Mouse (Mus musculus) kidney, postnatal 36 days (tissue): Measurements from ENCODE around the gene Chchd6.
A peak's percentile ranks its signal among the peaks of the same experiment; 100 is the strongest.

Source experiments
- DNase-seq, 2 experiments: peaks; one replicate each; pipeline ENCODE4 v3.0.0; 2021 to 2022; ENCODE audit warnings: mixed read lengths in 2 of 2

Gene Chchd6

DNA sequence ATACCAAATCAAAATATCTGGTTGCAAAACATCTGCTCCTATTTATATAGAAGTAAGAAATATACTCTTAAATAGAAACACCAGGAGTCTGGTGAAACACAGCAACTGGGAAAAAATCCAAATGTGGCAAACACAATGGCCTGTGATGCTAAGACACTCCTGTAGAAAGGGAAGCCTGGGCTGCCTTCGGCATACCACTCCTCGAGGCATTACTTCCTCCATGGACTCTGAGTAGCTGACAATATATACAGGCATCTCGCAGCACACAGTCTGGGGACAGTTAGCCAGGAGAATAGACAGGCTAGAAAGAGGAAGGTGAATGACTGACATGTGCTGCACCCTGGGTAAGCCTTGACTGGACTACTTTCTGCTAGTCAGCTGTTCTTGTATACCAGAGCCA is 146.7 kb downstream of the Chchd6 start:
- no peak for DNase-seq

DNA sequence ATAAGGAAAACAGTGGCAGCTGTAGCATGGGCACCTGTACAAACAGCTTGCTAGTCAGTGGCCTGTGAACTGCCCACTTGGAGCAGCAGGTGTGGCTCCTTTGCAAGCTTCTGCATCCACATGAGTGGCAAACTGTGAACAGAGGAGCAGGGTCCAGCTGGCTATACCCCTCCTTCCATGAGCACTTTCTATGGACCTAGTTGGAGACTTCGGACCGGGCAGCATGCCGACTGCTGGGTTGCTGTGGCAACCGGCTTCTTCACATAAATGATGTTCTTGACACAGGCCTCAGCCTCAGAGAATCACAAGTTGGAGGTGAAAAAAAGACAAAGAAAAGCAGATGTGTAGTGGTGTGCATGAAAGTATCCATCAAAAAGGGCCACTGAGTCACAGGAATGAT is 154.8 kb downstream of the Chchd6 start:
- DNase-seq, result no peak

DNA sequence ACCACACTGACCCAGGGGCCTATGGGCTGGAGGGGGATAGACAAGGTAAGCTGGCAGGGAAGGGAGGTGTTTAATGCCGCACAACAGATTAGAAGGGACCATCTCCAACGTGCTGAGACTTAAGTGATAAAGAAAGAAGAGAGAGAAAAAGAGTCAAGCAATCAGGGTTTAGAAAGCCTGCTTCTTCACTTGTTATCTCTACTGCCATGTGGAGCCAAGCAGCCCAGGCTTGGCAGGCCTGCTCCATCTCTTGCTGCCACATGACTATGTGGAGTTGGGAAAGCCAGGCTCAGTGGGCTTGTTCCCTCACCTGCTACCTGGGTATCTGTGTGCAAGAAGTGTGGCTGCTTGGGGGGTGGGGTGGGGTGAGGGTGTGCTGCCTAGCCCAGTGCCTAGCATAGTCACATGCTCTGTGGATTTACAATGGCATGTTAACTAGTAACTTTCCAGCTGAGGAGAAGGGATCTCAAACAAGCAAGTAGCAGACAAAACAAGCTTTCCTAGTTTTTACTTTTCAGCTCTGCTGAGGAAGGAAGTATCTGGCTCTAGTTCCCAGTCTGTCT is 163.5 kb downstream of the Chchd6 start:
- DNase-seq, result peak in 1 of 2 experiments; percentile 27

DNA sequence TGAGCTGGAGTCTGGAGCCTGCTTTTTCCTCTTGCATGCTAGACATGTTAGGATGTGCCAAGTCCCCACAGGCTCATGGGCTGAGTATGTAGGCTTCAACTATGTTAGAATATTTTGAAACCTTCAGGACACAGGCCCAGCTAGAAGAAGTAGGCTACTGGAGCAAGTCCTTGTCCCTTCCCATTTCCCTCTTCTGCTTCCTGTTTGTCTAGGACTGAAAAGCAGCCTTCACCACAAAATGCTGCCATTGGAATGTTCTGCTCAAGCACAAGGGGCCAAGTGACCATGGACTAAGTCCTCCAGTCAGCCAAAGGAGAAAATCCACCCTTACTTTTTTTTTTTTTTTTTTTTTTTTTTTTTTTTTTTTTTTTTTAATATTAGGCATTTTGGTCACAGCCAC is 164.7 kb downstream of the Chchd6 start:
- no peak for DNase-seq

DNA sequence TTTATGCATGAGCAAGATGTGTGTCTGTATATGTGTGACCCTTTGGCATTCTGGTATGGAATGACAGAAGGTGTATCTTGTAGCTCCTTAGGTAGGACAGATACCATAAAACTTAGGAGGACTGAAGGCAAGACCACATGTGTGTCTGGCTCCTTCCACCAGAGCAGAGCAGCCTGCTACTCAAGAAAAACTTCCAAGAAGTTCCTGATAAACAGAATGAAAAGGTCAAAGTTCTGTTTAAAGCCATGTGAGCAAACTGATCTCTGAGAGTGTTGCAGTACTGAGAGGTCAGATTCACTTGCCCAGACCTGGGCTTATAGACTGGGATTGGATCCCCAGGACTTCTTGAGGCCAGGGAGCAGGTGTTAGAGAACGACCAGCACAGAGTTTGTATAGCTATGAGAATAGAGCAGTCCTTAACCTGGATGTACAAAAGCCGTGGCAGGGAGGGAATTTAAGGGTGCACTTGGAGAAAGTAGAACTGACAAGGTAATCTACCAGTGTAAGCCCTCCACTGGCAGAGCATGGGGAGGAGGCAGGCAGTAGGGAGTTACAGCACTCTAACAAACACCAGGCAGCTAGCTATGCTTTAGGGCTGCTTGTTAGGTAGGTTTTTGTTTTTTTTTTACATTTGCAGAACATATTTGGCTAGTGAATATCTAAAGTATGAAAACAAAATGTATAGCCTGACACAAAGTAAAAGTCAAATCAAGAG is 166.6 kb downstream of the Chchd6 start:
- peak in 1 of 2 experiments; percentile 39 for DNase-seq

DNA sequence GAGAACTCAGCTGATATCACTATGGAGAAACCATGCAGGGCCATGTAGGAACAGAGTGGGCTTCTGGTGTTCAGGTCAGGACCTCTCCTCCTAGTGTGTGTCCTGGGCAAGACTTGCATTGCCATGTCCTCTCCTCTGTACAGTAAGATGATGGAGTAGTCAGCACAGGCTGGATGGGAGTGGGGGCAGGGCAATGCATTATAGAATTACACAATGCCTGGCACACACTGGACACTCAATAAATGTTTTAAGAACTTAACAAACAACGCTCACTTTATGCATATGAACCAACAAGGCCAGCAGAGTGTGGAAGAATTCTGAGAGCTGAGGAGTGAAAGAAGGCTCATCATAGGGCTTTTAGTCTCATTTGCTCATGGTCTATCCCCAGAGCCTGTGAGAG is 171.0 kb downstream of the Chchd6 start:
- DNase-seq, result no peak

DNA sequence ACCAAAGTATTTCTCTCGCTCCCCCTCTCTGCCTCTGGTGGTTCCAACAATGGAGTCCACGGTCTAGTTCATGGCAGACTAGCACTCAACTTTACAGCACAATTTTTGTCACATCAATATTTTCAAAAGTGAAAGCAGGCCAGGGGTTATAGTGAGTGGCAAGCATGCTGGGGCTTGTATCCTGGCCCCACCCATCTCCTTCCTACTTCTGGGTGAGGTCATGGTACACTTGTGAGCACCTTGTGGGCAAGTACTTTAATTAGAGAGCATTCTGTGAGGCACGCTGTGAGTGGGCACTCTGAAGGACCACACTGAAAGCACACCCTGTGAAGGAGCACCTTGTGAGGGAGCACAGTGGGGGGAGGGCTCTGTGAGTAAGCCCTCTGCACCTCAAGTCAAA is 172.8 kb downstream of the Chchd6 start:
- DNase-seq, result no peak

DNA sequence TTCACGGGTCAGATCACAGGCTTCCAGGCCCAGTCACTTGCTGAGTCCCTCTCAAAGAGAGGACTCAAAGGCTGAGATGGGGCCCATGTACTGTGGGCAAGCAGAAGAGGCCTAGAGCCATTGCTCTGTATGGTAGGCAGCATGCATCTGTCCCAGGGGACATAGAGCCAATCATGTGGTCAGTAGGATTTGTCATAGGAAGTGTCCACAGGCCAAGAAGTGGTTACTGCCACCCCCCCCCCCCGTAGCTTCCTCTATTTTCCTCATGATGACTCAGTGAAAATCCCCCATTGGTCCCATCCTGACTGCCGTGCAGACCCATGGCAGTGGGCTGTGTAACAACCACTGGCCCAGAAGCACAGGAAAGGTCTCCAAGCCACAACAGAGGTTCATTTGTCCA is 173.5 kb downstream of the Chchd6 start:
- no peak for DNase-seq

DNA sequence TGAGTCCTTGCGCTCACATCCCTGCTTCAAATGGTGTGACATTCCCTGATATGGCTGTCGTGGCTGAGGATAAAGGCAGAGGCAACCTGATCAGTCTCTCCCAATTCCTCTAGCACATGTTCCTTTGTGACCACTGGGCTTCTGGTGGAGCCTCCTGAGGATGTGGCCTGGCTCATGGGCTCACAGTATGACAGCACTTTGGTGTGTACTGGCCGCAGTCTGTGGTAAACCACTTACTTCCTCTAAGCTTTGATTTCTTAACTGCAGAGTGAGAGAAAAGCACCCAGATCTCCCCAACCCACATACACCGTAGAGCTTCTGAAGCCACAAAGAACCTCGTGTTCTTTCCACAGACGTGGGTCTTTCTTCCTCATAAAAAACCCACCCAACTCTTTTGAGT is 173.9 kb downstream of the Chchd6 start:
- DNase-seq, result peak in 1 of 2 experiments; percentile 13

DNA sequence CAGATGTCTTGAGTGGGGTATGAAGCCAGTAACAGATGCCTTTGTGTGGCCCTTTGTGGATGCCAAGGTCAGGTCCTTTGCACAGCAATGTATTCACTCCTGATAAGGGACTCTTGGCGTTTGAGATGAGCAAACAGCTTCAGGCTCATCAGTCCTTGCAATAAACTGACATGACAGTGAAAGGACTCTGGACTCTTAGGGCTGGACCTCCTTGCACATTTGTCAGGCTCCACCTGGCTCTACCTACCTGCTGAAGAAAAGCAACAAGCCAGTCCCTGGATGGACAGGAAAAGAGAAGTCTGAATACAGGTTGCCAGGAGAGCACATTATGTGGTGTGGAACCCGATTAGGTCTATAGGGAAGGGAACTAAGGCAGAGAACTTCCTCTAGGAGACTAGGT is 174.7 kb downstream of the Chchd6 start:
- no peak for DNase-seq

DNA sequence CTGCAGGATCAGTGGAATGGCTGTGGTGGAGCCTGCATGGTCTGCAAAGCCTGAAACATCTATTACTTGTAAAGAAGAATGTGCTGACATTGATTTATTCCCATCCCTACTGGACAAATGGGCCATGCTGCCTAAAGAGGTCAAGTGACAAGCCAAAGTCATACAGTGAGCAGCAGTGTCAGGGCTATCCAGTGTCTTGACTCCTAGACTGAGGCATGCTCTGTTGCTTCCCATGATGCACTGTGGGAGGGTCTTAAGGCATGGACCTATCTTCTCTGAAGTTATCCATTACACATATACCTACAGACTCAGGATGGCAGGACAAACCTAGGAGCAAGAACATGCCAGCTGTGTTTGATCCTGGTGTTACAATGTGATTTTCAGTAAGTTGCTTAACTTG is 175.3 kb downstream of the Chchd6 start:
- no peak for DNase-seq

DNA sequence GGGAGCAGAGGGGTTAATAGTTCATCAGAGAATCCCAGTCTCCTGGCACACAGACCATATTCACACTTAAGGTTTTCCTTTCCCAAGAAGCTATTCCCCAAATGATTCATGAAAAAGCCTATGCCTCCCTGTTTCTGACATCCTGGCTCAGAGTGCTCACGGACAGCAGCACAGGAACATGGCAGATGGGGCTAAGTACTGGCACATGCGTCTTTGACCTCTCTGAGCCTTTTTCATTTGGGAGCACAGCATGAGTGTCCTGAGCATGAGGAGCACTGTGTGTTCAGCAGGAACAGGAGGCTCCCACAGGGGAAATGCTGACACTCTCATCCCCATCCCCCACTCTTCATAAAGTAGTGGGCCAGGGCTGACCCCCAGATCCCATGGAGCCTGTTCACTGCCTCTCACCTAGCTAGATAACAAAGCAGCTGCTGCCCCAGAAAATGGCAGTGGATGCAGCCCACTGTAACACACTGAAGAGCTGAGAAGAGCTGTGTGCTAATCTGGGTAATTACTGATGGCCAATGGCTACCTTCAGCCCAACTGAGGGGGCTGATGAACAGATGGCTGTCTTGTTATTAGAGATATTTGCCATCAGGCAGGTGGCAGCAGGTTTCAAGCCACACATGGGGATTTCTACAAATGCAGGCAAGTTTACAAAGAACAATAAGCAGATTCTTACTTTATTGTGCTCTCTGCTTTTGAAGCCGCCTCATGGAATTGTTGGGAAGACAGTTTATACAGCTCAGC is 176.2 kb downstream of the Chchd6 start:
- DNase-seq, result no peak

DNA sequence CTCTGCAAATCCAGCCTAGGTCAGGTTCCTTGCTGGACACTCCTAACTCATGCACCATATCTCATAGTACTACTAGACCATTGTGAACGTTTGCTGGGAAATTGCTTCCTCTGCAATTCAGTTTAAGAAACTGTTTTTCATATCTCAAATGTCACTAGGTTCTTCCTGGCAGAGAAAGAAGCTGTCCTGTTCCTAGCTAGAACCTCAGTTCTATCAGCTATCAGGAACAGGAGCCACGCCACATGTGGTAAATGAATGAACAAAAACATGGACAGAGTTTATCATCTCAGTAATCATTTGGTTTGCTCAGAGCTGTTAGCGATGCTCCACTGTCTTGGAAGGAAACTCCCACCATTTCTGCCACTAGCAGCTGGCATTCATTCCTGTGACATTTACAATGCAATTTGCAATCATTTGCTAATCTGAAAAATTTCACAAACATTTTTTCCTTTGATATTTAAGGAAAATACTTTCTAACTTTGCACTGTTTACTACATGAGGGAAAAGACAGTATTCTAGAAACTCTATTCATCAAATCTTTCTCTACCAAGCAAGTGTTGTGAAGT is 179.3 kb downstream of the Chchd6 start:
- DNase-seq, result no peak

DNA sequence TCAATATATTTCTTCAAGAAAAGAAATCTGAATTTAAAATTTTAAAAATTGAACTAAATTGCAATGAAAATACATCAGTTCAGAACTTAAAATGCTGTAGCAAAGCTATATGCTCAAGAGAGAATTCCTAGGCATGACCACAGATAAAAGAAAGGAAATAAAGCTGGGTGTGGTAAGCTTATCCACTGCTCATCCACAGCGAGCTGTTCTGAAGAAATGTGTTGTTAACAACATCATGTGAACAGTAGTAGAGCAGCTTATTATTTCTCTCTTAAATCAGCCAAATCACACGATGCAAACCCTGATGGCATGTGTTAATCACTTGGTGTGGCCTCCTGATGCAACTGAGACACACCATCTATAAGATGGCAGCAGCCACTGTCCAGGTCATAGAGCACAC is 180.4 kb downstream of the Chchd6 start:
- DNase-seq, result no peak

DNA sequence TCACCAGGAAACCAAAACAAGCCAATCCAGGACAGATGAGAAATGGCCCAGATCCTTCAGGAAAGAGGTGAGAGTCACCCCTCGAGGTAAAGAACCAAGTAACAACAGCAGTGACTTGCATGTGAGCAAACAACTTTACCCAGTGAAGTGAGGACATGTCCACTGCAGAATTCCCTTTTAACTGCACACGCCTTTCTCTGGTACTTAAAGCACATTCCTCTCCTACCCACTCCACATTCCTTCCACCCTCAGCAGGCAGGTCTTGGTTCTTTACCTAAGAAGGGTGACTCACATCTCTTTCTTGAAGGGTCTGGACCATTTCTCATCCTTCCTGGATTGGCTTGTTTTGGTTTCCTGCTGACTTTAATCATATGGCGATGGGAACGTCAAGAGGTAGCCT is 181.3 kb downstream of the Chchd6 start:
- no peak for DNase-seq

DNA sequence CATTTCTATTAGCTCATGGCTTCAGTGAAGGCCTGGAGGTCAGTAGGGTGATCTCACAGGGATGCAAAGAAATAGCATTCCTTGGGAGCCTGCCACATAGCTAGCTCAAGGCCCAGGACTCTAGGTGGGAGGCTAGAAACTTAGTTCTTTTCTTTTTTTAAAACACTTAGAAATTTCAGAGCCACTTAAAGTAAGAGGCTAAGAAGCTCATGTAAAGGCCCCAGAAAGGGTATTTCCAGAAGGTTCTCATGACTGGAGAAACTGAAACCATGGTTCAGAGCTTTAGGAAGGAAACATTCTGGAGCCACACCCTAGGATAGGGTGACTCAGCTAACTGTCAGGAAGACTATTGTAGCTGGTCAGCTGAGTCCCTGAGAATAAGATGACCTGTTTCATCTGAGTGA is 182.0 kb downstream of the Chchd6 start:
- DNase-seq, result peak in 1 of 2 experiments; percentile 40

DNA sequence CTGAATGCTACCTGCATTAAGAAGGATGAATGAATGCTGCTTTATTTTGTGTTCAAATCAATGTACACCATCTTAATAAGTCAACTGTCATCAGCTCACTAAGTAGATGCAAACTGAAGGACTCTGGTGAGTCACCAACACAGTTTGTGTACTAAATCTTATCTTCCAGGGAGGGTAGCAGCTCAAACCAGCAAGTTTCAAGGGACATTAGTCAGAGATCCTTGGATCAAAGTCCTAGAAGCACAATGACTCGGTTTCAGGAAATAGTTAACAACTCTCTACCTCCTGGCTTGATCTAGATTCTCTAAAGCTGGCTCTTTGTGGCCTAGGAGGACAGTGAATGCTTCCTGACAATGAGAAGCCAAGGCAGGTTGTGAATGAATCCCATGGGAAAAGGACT is 182.9 kb downstream of the Chchd6 start:
- DNase-seq, result no peak

DNA sequence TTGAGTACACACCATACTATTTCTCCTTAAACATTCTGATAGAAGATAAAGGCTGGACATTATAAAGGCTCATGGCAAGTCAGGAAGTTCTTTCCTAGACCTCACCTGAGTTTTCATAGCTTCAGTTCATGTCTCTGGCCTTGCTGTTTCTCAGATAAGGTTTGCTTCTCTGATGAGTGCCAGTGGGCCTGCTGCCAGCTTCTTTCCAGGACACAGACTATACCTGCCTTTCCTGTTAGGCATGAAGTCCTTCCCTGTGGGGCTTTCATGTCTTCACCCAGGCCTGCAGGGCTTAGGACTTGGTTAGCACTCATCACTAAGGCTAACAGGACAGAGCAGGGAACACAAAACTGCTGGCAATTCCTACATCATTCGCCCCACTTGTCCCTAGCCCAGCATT is 186.4 kb downstream of the Chchd6 start:
- DNase-seq, result no peak

DNA sequence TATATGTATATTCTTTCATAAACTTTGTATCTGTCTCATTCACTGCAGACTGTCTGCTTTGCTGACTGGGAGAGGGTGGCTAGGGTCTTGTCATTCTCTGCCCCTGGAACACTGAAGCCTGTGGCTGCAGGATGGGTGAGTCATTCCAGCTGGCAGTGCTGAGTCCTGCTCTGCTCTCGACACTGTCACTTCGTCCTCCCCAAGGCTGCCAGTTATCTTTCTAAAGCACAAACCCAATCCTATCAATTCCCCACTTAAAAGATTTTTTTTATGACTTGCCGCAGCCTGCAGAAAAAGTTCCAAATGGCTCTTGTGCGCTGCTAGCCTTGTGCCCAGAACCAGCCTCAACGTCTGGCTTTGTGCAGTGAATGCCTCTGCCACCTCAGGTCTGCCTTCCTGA is 187.2 kb downstream of the Chchd6 start:
- DNase-seq, result no peak

DNA sequence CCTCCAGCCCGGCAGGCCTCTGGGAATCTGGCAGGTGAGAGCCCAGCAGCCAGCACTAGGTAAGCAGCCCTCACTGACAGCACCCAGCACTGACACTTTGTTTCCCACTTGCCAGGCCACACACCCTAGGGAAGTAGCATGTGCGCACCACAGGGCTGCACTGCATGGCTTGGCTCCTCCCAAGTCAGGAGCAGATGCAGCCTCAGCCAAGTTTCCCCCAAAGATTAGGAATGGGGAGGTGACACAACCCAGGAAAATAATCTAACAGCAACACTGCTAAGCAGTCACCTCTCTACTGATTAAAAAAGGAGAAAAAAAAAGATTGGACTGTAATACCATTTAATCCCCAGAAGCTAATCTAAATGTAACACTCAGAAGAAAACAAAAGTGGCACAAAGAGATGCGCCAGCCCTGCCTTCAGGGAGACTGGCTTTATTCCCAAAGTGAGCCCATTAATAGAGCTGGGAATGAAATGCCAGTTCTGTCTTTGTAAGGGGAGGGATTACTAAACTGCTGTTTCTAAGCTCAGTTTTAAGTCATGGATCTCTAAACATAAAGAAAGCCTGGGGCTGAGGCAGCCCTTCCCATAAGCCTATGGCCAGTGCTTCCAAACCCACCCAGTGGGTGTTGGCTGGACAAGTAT is 188.1 kb downstream of the Chchd6 start:
- DNase-seq, result no peak

DNA sequence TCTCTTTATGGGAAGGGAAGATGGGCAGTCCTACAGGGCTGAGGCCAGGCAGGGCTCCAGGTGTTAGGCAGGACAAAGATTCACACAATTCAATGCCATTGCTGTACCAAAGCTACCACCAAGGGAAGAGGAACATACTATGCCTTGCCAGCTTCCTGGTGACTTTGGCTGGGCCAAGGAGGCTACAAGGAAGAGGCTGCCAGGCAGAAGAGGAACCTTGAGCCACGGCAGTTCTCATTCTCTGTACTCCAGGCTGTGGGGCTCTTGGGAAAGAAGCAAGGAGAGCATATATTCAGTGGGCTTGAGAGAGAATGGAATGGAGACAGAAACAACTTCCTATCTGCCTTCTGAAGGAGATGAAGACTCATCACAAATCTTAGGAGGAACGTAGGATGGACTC is 190.5 kb downstream of the Chchd6 start:
- no peak for DNase-seq

DNA sequence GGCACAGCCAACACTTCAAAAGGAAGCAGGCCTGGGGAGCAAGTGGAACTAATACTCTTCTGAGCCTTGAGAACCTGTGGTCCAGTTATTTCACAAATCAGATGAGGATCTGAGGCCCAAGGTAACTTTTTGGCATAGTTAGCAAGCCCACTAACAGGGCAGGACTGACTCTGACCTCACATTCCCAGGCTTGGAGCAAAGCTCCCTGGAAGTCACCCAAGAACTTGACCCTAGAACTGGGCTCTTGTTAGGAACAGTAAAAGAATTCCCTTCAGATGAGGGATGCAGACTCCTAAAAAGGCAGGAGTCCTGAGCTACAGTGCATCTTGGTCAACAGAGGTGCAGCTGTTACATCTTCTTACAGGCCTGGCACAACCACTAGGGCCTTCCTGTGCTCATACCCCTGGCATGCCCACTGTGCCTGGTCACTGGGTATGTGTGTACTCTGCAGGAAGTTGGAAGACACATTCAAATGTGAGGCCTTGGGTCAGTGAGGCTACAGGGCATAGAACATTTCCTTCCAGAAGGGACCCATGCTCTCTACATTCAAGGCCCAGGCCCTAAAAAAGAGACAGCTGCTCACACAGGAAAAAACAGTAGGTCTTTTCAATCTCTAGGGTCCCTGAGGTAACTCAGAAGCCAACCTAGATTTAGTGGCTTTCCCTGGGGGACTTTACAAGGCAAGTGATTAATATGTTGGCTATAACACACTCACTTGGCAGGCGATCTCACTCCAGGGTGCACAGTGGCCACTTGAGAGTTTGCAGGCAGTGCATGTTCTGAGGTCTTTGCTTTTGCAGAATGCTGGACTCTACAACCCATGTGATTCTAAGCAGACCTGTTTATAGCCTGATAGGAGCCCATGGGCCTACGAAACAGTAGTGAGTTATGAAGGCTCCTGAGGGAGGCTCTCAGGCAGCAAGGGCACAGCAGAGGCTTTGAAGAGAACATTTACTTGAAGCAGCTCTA is 191.9 kb downstream of the Chchd6 start:
- DNase-seq, result peak; percentile 34 to 42
